Mouse (Mus musculus) induced T-regulatory cell, adult 2 months (primary cell): ENCODE results near the gene Lrrc7.

Experiments used
- DNase-seq: peaks from one replicate; pipeline ENCODE4 v3.0.0-alpha.2; 2012; ENCODE audit warnings: low read depth

Lrrc7 gene

GRCm38 (mm10) chr3:158365801-158366200 lies 196.2 kb downstream of the Lrrc7 start:
- no peak for DNase-seq

DNA sequence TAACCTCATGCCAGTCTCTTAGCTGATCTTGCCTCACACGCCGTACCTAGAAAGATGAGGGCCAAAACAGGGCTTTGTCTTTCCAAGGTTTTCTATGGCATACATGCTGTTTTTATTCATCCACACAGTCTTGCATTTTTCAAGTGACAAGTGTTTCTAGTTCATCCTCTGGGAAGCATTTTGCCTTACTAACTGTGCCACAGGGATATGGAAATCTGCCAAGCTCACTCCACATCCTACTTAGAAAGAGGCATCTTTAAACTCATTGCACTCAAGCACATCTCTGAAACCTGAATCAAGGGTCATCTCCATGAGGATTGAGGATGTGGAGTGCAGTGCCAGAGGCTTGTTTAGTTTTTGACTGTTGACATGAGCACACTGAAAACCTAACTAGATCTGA lies 199.9 kb downstream of the Lrrc7 start:
- DNase-seq, result no peak

GRCm38 (mm10) chr3:158356706-158357105 lies 205.3 kb downstream of the Lrrc7 start:
- no peak for DNase-seq

DNA sequence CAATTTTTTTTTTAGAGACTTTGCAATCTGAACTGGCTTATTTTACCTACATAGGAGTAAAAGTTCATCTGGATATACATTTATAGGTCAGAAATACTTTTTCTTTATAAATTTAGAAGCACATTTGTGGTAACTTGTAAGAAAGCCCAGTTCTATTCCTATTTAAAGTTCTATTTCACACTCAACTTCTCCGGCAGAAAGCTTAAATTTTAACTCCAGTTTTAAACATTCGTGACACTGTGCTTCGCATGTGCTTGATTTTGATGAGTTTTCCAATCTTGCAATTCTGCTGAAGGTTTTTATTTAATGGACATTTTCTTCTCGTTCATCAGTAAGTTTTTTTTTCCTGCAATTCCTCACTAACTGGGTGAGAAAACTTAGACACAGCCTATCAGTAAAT lies 205.8 kb downstream of the Lrrc7 start:
- DNase-seq, result no peak

GRCm38 (mm10) chr3:158340808-158341207 lies 221.2 kb downstream of the Lrrc7 start:
- no peak for DNase-seq

DNA sequence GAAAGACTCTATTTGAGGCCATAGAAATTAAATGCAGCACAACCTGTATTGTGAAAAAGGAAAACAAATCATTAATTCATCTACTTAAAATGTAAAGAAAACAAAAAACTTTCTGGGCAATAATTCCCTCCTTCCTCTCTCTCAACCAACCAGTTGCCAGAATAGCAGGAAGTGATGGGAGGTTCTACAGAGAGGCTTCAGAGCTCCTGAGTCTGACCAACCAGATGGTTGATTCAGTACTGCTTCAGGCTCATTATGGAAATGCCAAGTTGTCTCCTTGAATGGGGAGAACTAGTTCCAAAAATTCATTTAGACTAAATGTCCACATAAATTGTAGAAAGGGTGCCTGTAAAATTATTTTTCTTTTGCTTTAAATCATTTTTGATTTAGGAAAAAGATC lies 231.9 kb downstream of the Lrrc7 start:
- DNase-seq, result no peak

GRCm38 (mm10) chr3:158310391-158310790 lies 251.6 kb downstream of the Lrrc7 start:
- no peak for DNase-seq

- no peak for DNase-seq
Observed at GRCm38 (mm10) chr3:158307415-158307814, 254.6 kb downstream of the Lrrc7 start.

DNA sequence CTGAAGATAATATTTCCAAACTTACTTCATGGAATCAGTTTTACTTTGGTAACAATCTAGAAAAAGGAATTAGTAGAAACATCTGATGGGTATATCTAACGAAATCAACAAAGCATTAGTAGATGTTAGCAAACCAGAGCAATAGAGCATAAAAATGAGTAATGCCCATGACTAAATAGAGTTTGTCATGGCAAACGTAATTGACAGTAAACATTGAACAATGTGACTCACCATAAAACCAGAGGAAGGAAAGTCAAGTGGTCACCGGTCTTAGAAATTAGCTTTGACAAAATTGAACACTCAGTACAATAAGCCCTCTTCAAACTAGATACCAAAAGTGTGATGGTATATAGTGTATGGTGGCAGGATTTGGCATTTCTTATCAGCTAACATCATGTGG lies 263.3 kb downstream of the Lrrc7 start:
- DNase-seq, result no peak

- no peak for DNase-seq
Observed at GRCm38 (mm10) chr3:158295041-158295440, 267.0 kb downstream of the Lrrc7 start.

DNA sequence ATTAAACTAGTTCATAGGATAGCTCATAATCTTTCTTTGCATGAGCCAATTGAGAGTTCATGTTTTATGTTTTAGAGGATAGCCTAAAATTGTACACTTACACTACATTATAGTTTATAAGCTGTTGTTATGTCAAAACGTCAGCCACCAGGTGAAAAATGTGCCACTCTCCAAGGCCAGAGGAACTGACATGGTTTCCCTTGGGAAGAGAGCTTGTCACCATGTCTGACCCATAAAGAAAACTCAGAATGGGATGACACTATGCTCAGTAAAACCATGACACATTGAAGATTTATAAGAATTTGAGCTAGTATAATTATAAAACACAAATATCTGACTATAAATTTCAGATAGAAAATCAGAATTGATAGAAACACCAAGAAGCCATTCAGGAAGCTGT lies 277.6 kb downstream of the Lrrc7 start:
- no peak for DNase-seq

DNA sequence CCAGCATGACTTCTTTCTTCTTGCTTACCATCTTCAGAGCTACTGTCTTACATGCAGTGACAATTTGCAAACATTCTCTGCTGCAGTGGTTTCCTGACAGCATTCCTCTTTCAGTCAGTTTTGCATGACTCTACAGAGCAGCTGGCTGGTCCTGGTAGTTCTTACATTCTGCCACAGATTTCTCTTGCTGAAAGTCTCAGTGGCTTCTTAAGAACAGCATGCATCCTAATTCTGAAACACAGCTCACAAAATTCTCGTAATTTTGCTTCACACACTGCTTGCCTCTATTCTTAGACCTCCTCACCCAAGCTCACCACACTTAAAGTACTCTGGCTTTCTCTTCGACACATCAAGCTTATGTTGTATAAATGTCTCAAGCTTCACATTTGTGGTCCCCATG lies 283.4 kb downstream of the Lrrc7 start:
- DNase-seq, result no peak

DNA sequence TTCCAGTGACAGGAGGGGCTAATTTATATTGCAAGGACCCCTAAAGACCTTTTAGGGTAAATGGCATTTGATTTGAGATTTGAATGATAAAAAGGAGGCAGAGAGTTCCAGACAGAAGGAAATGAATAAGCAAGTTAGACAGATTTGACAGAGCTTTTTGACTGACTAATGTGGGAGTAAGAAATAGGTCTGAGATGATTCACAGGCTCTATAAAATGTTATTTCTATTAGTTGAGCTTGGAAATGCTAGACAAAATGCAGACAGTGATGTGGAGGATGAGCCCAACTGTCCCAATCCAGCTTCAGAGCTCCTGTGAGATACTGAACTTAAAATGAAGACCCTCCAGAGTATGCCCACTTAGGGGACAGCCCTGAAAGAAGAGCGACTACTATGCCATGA lies 289.3 kb downstream of the Lrrc7 start:
- DNase-seq, result no peak

DNA sequence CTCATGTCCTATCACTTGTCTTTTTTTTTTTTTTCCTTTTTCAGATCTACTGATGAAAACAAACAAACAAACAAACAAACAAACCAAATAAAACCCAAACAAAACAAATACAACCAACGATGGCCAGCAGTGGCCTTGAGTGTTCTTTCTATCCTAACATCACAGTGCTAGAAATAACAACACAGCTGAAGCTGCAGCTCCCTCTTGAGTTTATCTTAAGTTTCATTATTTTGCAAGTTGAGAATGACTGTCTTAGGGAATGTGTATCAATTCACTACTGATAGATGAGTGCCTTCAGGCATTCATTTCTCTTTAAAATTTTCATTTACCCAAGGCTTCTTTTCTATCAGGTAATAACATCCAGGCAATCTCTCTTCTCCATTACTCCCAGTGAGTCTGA lies 291.1 kb downstream of the Lrrc7 start:
- no peak for DNase-seq

GRCm38 (mm10) chr3:158252576-158252975 lies 309.4 kb downstream of the Lrrc7 start:
- no peak for DNase-seq

GRCm38 (mm10) chr3:158247672-158248071 lies 314.3 kb downstream of the Lrrc7 start:
- no peak for DNase-seq

GRCm38 (mm10) chr3:158210657-158211056 lies 351.4 kb downstream of the Lrrc7 start:
- no peak for DNase-seq

DNA sequence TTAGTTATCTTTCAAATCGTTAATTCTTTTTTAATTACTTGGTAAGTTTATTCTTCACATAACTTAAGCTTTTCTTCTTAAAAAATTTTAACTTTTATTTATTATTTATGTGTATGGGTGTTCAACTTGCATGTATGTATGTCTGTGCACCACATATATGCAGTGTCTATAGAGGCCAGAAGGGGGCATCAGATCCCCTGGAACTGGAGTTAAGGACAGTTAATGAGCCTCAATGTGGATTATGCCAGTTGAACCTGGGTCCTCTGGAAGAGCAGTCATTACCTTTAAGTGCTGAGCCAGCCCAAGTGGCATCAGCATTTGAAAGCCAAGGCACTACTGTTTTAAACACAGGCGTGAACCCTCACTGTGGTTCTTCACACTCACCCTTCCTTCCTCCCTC lies 352.0 kb downstream of the Lrrc7 start:
- DNase-seq, result peak; percentile 4

- DNase-seq, result no peak
Observed at GRCm38 (mm10) chr3:158207840-158208239, 354.2 kb downstream of the Lrrc7 start.

DNA sequence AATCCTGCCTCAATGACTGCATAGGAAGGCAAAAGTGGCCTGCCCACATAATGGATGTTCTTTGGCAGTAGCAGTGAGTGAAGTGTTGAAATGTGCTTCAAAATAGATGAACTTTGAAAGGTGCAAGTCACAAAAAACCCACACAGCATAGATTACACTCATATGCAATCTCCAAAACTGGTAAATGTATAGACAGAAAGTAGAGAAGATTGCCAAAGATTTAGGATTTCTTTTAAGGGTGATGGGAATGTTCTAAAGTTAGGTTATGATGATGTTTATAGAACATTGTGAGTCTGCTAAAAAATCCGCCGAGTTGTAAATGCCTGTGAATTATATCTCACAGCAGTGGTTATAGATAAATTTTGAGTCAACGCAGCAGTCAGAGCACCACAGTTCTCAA lies 359.2 kb downstream of the Lrrc7 start:
- DNase-seq, result no peak

DNA sequence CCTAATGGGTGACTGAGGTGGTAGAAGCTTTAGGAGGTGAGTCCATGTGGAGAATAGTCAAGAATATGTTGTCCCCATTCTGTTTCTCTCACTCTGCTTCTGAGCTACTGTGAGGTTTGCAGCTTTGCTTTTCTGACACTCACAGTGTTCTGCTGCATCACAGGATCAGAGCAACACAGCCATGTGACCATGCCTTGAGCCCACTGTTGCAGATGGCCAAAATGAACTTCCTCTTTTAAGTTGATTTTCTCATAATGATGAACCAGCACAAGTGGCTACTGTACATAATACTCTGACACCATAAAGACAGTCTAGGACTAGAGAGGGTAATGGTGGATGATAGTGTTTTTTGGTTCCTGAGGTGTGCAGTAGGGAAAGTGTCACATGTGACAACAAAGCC lies 366.6 kb downstream of the Lrrc7 start:
- DNase-seq, result no peak

- DNase-seq, result no peak
Observed at GRCm38 (mm10) chr3:158193229-158193628, 368.8 kb downstream of the Lrrc7 start.

DNA sequence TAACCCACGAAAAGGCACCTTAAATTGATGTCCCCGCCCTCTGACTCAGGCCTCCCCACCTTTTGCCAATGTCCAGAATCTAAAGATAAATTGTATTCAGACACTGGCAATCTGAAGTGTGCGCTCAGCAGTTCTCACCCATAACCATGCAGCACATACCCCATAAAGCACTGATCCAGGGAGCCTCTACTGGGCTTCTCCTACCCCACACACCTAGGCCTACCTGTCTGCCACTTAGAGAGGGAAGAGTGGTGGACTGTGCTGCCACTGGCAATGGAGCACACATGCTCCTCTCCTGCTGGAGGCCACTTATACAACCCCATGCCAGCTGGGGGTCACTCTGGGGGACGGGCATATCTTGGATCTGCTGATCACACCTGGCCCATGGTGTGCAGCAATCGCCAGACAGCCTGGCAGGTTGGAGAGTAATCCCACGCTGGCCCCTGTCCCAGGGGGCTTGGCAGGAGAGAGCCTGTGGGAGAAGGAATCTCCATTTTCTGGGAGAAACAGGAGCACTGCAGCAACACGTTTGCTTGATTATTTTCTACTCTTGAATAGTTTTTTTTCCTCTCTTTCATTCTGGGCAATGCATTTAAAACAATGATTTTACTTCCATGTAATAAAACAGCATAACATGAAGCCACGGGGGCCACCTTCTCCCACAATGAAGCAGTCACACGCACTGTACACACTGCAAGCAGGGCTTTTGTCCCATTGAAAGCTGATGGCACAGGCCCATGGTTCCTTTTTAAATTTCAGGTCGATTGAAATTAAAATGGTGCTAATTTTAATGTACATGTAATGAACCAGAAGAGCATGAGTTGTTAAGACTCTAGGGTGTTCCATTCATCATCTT lies 386.9 kb downstream of the Lrrc7 start:
- DNase-seq, result no peak

DNA sequence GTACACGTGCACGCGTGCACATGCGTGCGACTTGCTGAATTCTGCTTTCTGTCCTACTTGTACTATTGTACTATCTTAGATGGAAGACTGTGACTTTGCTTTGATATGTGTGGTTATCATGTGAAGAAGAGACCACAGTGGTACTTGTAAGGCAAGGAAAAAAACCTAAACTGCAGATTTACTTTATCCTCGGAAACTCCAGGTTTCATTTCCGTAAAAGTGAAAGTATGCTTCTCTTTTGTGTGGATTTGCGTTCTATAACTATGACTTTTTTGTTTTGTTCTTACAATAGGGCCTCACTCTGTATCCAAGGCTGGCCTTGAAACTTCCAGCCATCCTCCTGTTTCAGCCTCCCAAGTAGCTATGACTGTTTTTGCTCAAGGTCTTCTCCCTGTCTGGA lies 392.8 kb downstream of the Lrrc7 start:
- DNase-seq, result no peak
